Mouse (Mus musculus) c-Kit-positive CD71-negative TER-119-negative erythroid progenitor cells, embryonic 14.5 days (primary cell): ENCODE measurements at regions not wholly inside any gene's neighbourhood (a gene's known extent, or its start where the extent isn't known, plus 50 kb on each side); places are given as distances from the start of the nearest gene placed in this dataset.

Experiments
- DNase-seq: peaks from one replicate; pipeline ENCODE4 v3.0.0-alpha.2; 2013; ENCODE audit warnings: low read depth

DNA sequence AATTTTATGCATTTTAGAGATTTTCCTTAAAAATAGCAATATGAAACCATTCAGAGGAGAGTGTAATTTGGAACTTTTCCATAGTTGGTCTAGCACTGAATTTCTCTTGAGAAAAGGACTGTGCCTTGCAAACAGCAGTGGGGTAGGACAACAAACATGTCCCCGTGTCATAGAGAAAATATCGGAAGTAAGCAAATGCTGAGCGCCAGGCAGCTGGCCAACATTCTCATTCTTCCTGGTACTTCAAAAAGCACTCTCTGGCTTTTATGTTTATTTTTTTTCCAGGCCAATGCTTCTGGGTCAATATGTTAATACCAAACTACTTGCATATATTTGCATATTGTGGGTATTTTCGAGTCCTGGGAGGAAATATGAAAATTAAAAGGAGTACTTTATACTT is 568.5 kb downstream of the Btbd3 start:
- DNase-seq: no peak

DNA sequence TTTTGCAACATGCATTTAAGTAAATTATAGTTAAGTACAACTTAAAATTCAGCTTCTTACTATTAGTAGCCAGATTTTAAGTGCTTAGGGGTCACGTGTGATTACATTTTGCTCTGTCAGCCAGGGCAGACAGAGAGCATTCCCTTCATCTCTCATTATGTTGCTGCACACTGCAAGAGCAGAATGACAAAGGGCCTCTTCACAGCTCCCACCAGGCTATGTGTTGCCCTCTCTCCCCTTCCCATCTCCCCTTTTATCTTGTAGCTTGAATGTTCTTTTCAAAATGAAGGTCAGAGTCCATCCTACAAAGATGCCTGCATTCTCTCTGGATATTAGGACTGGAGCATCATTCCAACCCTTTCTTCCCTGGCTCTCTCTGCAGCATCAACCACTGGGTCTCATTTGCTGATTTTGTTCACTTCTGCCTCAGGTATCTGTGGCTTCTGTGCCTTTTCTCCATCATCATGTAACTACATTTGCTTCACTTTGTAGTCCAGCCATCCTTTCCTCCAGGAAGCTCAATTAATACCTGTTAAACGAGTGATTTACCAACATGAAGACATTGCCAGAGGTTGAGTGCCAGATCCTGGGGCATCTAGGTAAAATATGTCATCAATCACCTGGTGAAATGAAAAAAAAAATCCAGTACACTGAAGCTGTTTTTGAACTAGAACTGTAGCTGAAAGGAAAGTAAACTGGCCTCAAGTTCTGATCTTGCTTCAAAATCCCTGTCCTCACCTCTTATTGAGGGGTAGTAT is 571.6 kb downstream of the Btbd3 start:
- DNase-seq: no peak

DNA sequence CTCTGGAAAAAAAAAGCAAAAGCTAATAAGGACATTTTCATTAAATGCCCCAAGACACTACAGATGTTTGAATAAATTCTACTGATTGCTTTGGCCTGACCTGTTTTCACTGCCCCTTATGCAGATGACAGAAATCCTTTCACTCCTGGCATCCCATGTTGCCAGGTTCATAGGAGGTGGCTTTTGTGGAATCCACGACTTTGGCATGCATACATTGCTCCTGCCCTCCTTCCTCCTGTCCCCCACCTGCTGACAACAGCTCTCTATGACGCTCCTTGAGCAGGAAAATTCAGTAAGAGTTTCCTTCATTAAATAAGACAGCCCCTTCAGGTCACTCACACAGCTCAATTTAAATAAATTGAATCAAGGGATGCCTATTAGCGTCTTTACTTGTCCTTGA is 582.5 kb downstream of the Btbd3 start:
- no peak for DNase-seq

DNA sequence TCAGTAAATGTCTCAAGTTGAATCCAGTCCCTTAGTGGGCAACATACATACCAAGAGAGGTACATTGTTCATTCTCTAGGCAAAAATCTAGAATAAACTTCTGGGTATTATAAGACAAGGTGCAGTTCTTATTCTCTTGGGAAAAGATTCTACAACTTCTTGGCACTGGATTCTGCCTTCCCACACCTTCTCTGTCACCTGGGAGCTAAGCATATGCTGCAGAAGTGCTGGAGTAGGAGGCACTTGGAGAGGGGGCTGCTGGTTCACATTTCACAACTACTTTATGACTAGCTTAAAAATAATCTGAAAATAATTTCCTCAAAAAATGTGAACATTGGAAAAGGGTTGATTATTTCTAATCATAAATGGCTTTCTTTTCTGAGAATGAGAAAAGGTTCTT is 602.8 kb downstream of the Btbd3 start:
- DNase-seq: no peak

DNA sequence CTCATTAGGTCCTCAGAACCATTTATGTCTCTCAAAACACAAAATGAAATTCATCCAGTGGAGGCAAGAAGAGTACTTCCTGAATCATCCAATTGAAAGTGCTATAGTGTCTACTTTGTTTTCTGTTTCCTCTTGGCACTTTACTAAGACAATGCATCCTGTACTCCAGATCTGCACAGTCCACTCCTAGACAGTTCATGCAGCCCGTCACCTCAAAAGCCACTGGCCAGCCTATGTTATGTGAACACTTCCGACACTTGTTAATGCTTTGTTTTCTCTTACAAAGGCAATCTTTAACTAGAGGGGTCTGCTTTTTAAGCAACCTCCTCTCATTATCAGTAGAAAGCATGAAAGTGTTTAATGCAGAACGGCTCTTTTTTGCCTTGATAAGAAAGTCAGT is 597.1 kb upstream of the Sptlc3 start:
- DNase-seq: no peak

DNA sequence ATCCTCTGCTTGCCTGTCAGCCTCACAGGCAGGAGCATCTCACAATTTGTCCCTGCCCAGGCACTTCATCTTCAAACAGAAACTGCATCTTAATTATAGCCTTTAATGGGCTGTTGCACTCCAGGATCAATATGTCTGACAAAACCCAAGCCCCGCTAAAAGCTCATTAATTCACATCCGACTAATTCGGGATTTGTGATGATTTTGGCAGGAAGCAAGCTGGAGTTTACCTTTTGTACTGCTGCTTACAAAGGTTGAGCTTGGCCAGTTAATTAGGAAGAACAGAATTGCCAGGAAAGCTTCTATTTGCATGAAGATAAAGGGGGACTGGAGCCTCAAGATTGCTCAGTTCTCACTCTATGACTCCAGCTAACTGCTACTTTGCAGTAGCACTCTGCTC is 596.6 kb upstream of the Sptlc3 start:
- no peak for DNase-seq

DNA sequence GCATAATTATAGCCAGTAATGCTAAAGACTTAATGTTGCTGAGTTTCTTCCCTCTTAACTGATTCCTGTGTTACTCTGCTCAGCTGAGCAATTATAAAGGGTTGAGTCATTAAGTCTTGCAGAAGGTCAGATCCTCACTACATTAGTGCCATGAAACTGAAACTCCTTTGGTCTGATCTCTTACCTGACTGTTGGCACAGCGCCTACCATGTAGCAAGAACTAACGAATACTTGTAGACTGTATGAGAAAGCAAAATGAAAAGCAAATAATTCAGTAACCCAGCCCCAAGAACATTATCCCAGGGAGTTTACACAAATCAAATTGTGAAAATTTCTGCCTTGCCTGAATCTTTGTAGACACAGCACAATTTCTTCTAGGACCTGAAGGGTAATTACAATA is 556.5 kb upstream of the Sptlc3 start:
- DNase-seq: no peak

DNA sequence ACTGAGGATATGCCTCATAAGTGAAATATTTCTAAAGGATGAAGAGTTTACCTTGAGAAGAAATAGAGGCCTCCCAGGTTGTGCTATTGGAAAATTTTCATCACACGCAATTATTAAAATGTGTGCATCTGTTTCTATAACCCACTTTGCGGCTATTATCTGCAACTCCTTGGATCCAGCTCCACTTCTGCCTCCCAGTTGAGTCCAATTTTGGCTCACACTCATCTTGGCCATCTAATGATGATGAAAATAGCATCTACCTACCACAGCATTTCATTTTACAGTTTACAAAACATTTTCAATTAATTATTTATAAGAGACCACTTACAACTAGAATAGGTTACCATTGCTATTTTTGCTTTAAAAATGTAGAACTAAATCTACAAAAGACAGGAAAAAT is 554.3 kb upstream of the Sptlc3 start:
- no peak for DNase-seq

DNA sequence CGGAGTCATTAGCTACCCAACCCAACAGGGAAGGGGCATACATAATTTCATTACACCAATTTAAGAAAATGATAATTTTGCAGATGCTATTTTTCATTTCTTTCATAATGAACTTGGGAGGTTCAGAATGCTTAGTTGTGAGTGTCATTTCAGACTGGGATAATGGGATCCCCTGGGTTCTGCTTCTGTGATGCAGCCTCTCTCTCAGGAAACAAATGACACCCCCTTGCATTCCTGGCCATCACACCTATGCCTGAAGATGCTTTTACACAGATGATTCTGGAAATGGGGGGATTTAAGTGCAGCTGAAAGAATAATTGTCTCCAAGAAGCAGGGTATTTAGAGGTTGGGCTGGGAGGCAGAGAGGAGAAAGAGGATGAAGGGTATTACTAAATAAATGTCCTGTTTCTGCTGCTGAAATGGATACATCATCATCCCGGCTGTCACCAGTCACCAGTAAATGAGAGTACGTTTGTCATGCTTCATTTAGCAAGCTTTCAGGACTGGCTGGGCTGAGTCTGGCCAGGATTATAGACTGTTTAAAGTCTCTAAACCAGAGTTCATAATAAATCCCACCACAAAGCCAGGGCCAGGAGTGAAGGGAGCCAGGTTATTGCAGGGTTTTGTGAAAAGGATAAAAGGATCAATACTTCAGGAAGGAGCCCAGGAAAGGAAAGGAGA is 527.5 kb upstream of the Sptlc3 start:
- DNase-seq: no peak

DNA sequence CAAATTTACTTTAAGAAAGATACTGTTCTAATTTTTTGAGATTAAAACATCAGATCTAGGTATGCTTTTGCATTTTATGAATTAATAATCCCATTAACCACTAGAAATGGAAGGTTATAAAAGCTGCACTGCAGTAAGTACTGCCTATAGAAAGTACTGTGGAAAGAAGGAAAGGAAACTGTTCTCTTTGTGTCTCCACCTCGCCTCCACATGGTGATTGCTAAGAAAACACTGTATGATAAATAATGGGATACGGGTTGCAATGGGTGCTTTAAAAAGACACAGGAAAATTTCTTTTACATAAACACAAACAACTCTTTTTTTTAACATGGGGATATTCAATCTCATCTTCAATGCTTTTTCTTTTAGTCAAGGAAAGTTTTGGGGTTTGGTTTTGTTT is 519.2 kb upstream of the Sptlc3 start:
- DNase-seq: no peak

DNA sequence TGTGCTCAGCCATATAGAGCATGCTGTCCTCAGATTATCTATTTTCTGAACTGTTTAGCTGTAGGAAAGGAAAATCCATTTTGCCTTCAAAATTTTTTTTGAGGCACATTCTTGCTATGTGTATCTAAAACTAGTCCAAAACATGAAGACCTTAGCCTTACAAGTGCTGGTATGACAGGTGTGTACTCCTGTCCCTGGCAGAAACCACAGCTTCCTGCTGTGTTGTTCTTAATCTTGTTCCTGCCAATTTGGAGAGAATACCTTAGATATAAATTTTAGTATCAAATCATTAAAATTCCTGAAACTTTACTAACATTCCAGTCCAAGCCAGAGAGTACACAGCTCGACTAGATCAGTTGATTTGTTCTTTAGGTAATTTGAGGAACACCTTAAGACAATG is 503.7 kb upstream of the Sptlc3 start:
- DNase-seq: no peak

DNA sequence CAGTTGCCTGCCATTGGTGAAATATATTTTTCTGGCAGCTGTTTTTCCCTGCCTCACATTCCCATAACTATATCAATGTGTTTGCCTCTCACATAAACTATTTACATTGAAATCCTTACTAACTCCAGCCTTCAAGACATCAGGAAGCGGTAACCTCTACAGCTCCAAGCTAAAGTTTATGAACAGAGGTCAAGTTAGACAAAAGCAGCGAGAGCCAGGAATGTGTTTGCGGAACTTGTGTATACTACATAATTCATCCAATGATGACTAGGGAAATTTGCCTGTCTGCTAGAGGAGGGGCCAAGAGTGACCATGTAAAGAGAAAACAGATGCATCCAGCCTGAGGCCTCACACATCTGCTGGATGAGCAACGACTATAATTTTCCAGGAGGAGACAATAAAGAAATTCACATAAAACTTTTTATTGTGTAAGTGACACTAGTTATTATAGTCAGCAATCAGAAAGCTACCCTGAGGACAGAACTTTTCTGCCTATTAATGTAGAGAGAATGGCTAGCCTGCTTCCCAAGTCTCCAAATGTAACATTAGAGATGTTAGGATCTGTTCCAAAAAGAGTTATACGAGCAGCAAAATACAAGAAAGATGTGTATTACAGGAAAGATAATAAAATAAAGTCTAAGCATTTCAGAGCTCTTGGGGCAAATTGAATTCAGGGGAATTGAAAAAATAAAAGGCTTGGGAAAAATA is 461.5 kb upstream of the Sptlc3 start:
- no peak for DNase-seq

DNA sequence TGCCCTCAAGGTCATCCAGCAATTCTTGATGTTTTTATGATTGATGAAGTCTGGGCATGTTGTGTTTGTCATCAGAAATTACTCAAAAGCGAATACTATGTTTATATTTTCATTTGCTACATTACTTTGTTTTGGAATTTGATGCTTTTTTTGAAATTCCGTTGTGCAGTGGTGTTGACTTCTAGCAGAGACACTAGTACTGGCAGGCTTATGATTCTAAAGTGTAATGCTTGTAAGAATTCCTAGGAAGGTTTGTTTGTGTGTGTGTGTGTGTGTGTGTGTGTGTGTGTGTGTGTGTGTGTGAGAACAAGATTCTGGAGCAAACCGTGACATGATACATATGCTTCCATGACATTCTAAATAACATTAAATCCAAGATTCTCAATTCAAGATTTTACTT is 458.9 kb upstream of the Sptlc3 start:
- DNase-seq: no peak

DNA sequence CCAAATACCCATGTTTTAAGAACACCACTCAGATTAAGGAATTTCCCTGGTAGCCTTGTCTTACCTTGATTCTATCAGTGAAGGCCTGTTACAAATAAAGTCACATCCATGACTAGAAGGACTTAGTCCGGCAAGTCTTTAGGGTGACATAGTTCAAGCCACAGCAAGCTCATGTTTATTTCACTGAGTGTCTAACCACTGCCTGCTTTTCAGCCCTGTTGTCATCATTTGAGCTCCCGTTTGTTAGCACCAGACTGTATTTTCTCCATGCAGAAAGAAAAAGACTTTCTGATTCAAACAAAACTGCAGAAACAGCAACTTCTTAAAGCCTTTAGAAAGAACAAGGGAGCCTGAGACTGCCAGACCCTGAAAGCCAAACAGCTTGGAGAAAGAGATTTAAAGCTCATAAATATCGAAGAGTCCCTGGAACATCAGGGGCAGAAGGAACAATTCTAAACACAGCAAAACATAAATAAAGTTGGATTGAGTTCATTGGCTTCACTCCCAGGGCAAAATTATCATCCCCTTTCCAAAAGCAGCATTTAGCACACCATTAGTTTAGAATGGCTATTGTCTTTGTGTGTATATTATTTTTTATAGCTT is 451.9 kb upstream of the Sptlc3 start:
- no peak for DNase-seq

DNA sequence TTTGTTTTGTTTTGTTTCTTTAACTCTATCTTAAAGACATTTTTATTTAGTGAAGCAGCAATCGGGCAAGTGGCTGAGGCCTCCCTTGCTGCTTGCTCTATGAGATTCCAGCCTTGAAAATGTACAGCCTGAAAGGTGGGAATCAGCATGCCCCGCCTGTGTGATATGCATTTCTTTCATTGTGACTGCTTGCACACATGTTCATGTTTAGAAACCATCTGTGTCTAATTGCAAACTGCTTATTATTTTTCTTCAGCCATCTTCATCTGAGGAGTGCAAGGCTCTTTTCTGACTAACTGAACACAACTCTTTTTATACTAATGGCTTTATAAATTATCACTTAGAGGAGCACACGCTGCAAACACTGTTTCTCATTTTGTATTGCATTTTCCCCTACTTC is 449.0 kb upstream of the Sptlc3 start:
- no peak for DNase-seq

DNA sequence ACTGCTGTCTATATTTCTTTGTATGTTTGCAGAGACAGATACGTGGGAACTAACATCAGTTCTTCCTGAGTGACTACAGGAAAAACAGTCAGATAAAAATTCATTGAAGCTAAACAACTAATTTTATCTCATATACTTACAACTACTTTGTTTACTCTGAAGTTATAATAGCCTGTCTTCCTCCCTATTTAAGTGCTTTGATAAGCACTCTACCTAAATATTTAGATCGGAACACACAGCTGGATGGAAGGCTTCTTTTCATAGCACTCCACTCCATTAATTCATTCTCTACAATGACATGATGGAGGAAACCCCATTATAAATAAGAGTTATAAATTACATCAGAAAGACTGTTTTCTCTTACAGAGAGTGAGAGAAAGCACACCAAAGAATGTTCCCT is 438.5 kb upstream of the Sptlc3 start:
- no peak for DNase-seq

DNA sequence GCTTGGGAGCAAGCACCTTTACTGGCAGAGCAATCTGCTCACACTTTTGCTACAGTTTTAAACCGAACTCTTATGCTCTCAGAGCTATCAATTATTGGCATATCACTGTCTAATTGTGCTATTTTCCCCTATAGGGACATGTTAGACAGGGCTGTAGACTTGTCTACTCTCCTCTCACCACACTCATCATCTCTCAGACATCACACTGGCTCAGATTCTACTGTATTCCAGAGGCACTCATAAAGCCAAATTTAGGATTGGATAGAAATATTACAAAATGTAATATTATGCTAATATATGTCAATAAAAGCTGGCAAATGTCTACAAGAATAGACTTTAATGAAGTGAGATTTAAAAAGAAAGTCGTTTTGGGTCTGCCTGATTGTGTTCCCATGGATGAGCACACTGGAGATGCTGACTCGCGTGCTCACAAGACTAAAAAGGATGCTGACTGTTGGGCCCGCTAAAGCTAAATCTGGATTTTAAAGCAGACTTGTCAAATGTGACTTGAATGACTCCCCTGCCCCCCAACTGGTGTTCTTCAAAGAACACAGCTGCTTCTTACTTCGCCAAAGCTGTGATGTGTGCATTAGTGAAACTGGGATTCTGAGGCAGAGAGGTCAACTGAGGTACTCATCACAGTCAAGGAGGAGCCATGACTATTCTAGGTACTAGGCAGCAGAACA is 424.3 kb upstream of the Sptlc3 start:
- DNase-seq: no peak

DNA sequence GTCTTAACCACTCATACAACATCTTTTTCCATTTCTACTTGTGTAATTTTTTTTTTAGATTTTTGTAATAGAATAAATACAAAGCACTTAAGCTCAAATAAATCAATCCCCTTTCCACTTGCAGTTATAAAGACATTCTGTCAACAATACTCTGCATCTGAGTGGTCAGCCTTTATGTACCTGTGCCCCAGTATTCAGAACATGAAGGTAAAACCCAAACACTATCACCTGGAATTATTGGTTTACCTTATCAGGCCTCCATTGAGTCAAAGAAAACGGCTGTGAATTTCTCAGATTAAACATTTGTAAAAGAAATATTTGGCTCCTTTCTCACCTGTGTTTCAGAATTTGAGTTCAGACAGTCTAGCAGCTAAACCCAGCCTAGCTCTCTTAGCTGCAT is 422.0 kb upstream of the Sptlc3 start:
- no peak for DNase-seq

DNA sequence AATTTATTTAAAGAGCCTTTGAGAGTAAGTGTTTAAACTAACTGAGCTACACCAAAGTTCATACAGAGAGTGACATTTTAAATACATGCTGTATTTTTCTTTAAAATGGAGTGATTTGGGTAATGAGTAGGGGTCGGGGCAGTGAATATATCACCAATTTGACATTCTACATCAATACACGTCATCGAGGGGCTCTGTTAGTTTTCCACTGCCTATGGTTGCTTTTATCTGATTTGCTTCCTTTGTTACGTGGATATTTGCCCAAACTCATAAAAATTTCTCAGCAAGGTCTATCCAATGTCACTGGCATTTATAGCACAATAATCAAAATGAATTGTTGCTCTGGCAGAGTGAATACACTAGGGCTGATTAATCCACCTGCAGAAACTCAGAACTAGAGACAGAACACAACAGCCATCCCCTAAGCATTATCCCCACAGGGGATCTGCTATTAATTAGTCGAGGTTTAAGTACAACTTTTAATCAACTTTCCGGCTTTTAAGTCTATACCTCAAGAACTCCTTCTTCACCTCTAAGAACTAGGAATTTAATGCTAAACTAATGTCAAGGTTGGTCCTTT is 400.1 kb upstream of the Sptlc3 start:
- no peak for DNase-seq

DNA sequence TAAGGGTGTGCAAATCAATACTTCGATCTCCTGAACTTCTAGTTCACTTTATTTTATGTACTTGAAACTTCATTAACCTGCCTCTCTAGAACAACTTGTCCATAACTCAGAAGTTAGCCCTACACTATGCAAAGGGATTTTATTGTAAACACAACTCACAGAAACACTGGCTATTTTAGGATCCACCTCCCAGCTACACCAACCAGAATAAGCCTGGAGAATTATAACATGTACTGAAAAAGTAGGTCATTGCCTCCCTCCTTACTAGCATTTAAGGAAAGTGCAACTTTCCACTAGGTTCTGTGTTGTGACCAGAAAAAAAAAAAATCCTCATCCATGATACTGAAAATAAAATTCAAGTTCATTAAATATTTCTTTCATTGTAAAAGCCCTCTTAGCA is 382.0 kb upstream of the Sptlc3 start:
- DNase-seq: no peak

DNA sequence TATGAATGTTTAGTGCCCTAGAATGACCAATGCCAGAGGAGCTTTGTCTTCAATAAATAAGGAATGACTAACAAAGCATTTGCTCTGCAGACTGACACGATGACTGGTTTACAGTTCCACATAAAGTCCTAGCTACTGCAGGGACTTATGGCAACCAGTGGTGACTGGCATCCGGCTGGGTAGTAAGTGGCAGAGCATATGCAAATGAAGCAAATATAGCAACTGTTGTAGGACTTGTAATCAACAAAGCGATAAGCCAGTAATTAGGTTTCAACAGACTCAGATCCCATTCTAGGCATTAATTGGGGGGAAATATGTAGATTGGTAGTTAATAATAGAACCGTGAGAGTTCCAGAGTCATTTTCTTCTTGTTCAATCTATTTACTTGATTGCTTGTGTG is 379.2 kb upstream of the Sptlc3 start:
- DNase-seq: no peak

DNA sequence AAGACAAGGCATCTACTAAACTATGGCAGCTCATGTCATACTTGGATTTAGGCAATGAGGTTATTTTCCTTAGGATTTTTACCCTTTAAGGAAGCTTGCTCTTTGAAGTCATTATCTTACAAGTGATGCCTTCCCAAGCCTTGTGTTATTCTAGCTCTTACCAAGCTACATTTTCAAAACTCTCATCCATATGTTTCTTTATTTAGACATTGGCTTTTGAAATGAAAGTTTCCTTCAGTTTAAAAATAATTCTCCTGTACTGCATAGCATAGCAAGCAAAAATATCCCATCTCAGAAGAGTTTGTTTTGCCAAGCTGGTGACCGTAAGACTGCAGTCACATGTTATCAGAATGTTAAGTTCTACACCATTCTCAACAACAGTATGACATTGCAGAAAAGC is 372.8 kb upstream of the Sptlc3 start:
- DNase-seq: no peak
